Mouse (Mus musculus): ENCODE measurements around the gene Itgb8.

Itgb8 gene

GRCm38 (mm10) chr12:119147753-119148152, 90.8 kb downstream of the Itgb8 start:
- DNase-seq (ENCODE audit: low read depth, low spot score) = no peak

- DNase-seq (ENCODE audit: low read depth, low spot score) = no peak
These were observed 92.6 kb downstream of the Itgb8 start for GRCm38 (mm10) chr12:119146031-119146430.

GRCm38 (mm10) chr12:119137946-119138345, 100.7 kb downstream of the Itgb8 start:
- DNase-seq (ENCODE audit: low read depth, low spot score) = no peak

- no peak for DNase-seq (ENCODE audit: low read depth, low spot score)
These were observed 125.0 kb downstream of the Itgb8 start for GRCm38 (mm10) chr12:119113522-119114135.

- no peak for DNase-seq (ENCODE audit: low read depth, low spot score)
These were observed 128.5 kb downstream of the Itgb8 start for GRCm38 (mm10) chr12:119110091-119110490.

Measured in c-Kit-negative CD71-positive TER-119-positive erythroid progenitor cells, embryonic 14.5 days (primary cell).